Mouse (Mus musculus) kidney, postnatal 0 days (tissue): Measurements from ENCODE around the gene Cpb1. TPM values are rescaled to one million over a fixed set of nuclear protein-coding genes. Genes with fewer than 3 reads are reported as not detected.

Experiments used
- ATAC-seq: fragments of 200-750 bp; cut with Nextera tagmentation; replicated peaks from 2 replicates; pipeline ENCODE4 v1.8.0; 2017; ENCODE audit warnings: low read depth, moderate number of reproducible peaks, moderate TSS enrichment, moderate library complexity; ENCODE audit not compliant: low FRiP score
- DNase-seq: peaks from one replicate; pipeline ENCODE4 v3.0.0-alpha.2; 2016; ENCODE audit warnings: low spot score
- H3K27ac ChIP-seq: fragments of 300-500 bp; sonication (generic); 2 replicates; pipeline ENCODE4 v1.5.1; 2014; ENCODE audit warnings: mild to moderate bottlenecking
- H3K27me3 ChIP-seq: fragments of 300-500 bp; sonication (generic); 2 replicates; pipeline ENCODE4 v1.6.1; 2014; ENCODE audit warnings: low read length, mixed read lengths; ENCODE audit not compliant: insufficient read depth
- H3K36me3 ChIP-seq: fragments of 300-500 bp; sonication (generic); 2 replicates; pipeline ENCODE4 v1.6.1; 2014; ENCODE audit warnings: low read length, mixed read lengths; ENCODE audit not compliant: insufficient read depth
- H3K4me1 ChIP-seq: fragments of 300-500 bp; sonication (generic); replicated peaks from 2 replicates; pipeline ENCODE4 v1.6.1; 2014; ENCODE audit warnings: antibody characterized with exemption, low read length, mixed read lengths; ENCODE audit not compliant: insufficient read depth
- H3K4me2 ChIP-seq: fragments of 300-500 bp; sonication (generic); 2 replicates; pipeline ENCODE4 v1.6.1; 2014; ENCODE audit warnings: mild to moderate bottlenecking, low read length, moderate library complexity, mixed read lengths
- H3K4me3 ChIP-seq: fragments of 300-500 bp; sonication (generic); replicated peaks from 2 replicates; pipeline ENCODE4 v1.5.1; 2014; ENCODE audit warnings: low read depth, low read length
- H3K9ac ChIP-seq: fragments of 300-500 bp; sonication (generic); 2 replicates; pipeline ENCODE4 v1.6.1; 2014; ENCODE audit warnings: low read depth, low read length
- H3K9me3 ChIP-seq: fragments of 300-500 bp; sonication (generic); replicated peaks from 2 replicates; pipeline ENCODE4 v1.6.1; 2016; ENCODE audit warnings: low read length, inconsistent platforms, mixed read lengths
- CTCF ChIP-seq: IDR thresholded peaks from 2 replicates; pipeline ENCODE4 v1.5.1; 2016; ENCODE audit warnings: antibody characterized with exemption, low read depth, mild to moderate bottlenecking, moderate library complexity
- WGBS: fragments of 180-500 bp; shearing (Covaris S2); extraction: QIAGEN DNeasy Blood & Tissue Kit; methylation state at CpG from one replicate; pipeline ENCODE4 v1.1.7; 2014; 5-methylcytosine and 5-hydroxymethylcytosine counted together
- polyA plus RNA-seq: library from polyadenylated mRNA; unstranded; fragments of >200 nt; fragmentation: Nextera tagmentation; extraction: Ambion mirVana; gene quantifications from 2 replicates; pipeline ENCODE4 v1.2.1, GENCODE M21; 2015

Gene Cpb1
- polyA plus RNA-seq, 1 experiment from 2014 or later: 1.2 TPM

DNA sequence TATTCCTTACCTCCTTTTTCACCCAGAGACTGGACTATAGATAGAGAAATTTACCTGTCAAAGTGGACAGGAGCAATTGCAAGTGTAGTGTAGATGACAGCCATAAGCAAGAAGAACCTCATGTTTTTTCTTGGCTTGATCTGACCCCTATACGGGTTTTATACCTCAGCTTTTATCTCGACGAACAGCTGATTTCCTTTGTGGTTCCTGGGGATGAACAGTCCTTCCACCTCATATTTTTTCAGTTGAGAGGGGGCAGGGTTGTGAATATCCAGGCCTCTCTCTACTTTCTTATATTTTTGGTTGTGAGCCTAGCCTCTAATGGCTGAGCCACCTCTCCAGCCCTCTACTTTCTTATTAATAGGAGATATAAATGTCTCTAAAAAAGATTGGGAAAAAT is 33.5 kb downstream of the Cpb1 start, which contains the start of gene Cpa3:
Cpa3 (minus strand) TSS at position 132 of the 400 bp plus-strand sequence.
- Histone ChIP-seq H3K4me2 (no peak within 1 kb of the TSS), H3K36me3 (no peaks in the 10 kb centered on the region), H3K27me3 (no peaks in the 10 kb centered on the region), H3K9me3 (no peaks in the 10 kb centered on the region), H3K27ac (no peak within 1 kb of the TSS), H3K9ac (no peak within 1 kb of the TSS), H3K4me1 (no peaks in the 10 kb centered on the region), H3K4me3 (no peak within 1 kb of the TSS)
- no peak for TF ChIP-seq CTCF
- 78% methylated on average over 3 of the region's 3 CpGs for WGBS
- ATAC-seq (no peak), DNase-seq (no peak)

DNA sequence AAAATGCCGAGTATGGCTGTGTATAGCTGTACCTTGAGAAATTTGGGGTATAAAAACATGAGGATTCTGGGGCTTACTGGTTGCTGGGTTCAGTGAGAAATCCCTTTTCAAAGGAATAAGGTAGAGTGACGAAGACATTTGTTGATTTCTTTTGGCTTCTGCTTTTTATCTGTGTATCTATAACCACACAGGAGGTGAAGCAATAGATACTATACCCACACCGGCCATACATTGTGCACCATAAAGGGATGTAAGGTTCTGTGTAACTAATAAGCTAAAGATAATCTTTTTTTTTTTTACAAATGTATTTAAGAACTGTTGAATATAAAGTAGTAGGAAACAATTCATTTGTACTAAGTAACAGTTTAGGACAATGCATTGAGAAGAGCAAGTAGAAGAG is 35.8 kb downstream of the Cpb1 start:
- 82% methylated on average over 3 of the region's 3 CpGs for WGBS
- Histone ChIP-seq H3K9ac (no peak overlapping the region), H3K9me3 (no peaks in the 10 kb centered on the region), H3K27ac (no peak overlapping the region), H3K4me3 (no peak overlapping the region), H3K4me2 (no peak overlapping the region), H3K36me3 (no peaks in the 10 kb centered on the region), H3K4me1 (no peaks in the 10 kb centered on the region), H3K27me3 (no peaks in the 10 kb centered on the region)
- TF ChIP-seq CTCF: no peak
- DNase-seq (no peak), ATAC-seq (no peak)

DNA sequence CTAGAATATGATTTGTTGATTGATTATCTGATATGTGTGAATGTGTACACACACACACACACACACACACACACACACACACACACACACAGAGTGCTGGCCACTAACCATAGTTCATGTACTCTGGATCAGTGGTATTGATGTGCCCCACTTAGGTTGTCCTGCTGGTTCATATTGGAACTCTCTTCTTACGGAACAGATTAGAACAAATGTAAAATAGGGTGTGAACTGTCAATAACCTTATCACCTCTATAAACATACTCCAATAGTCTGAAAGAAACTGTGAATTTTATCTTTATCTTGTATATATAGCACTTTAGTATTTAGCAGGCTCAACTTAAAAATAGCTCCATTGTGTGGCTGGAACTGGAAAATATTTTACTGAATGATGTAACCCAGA is 38.6 kb downstream of the Cpb1 start:
- ATAC-seq (no peak), DNase-seq (no peak)
- Histone ChIP-seq H3K9ac (no peak overlapping the region), H3K36me3 (no peaks in the 10 kb centered on the region), H3K27ac (no peak overlapping the region), H3K4me3 (no peak overlapping the region), H3K4me2 (no peak overlapping the region), H3K4me1 (no peaks in the 10 kb centered on the region), H3K9me3 (no peaks in the 10 kb centered on the region), H3K27me3 (no peaks in the 10 kb centered on the region)
- 76% methylated on average over 1 of the region's 1 CpGs for WGBS
- no peak for TF ChIP-seq CTCF

GRCm38 (mm10) chr3:20229027-20229426 is 46.5 kb downstream of the Cpb1 start:
- Histone ChIP-seq H3K4me3 (no peak overlapping the region), H3K9ac (no peak overlapping the region), H3K27ac (no peak overlapping the region), H3K36me3 (no peaks in the 10 kb centered on the region), H3K4me2 (no peak overlapping the region), H3K4me1 (no peaks in the 10 kb centered on the region), H3K27me3 (no peaks in the 10 kb centered on the region), H3K9me3 (no peaks in the 10 kb centered on the region)
- no peak for DNase-seq
- no peak for TF ChIP-seq CTCF
- whole genome bisulfite sequencing: 87% methylated on average over 1 of the region's 1 CpGs
- ATAC-seq: no peak

DNA sequence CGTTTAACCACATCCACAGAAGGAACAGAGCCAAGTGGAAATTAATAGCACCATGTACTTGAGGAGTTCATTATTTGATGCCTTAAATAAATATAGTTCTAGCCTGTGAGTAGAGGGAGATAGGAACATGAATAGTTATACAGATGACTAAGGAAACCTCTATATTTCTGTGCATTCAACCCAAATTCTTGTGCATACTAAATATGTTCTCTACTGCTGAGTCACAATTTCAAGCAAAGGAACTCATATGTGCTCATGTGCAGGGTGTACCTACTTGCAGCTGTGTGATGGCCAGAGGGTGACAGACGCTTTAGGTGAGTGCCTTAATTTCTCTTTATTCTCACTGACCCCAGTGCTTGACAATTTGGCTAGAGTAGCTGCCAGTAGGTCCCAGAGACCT is 50.1 kb downstream of the Cpb1 start:
- Histone ChIP-seq H3K4me3 (no peak overlapping the region), H3K4me1 (no peaks in the 10 kb centered on the region), H3K27me3 (no peaks in the 10 kb centered on the region), H3K36me3 (no peaks in the 10 kb centered on the region), H3K9me3 (no peaks in the 10 kb centered on the region), H3K4me2 (no peak overlapping the region), H3K27ac (no peak overlapping the region), H3K9ac (no peak overlapping the region)
- WGBS: 71% methylated on average over 2 of the region's 2 CpGs
- ATAC-seq: no peak
- no peak for DNase-seq
- TF ChIP-seq CTCF: no peak

DNA sequence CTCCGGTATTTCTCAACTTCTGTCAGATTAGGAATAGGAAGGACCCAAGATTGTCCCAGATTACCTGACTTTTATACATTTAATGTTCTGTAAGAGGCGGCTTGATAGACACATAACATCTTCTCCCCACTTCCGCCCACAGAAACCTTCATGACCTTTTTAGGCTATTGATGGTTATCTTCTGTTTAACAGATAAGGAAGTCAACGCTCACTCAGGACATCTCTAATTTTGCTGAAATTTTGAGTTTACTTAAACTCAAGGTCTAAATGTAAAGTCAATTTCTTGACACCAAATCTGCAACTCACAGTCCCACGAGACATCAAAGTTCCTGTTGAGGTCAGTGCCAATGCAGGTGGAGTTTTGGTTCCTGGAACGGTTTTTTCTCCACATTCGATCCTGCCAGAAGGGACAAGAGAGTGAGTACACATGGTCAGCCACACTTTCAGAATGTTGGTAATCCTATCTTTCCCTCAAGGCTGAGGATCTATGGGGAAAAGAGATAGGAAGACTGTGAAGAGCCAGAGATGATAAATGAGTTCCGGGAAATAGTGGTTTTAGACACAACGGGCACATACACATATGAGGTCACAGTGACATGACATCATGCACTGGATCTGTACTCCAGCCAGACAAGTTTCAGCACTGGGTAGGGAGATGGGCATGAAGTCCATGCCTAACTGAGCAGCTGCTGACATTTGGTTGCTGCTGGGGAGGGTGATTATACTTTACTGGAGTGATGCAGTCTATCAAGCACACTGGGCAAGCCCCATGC is 52.4 kb downstream of the Cpb1 start:
- Histone ChIP-seq H3K9ac (no peak overlapping the region), H3K9me3 (no peaks in the 10 kb centered on the region), H3K27ac (no peak overlapping the region), H3K27me3 (no peaks in the 10 kb centered on the region), H3K4me2 (no peak overlapping the region), H3K4me1 (no peaks in the 10 kb centered on the region), H3K36me3 (no peaks in the 10 kb centered on the region), H3K4me3 (no peak overlapping the region)
- no peak for DNase-seq
- 85% methylated on average over 9 of the region's 9 CpGs for WGBS
- TF ChIP-seq CTCF: no peak
- ATAC-seq: no peak

- Histone ChIP-seq H3K4me1 (no peaks in the 10 kb centered on the region), H3K27ac (no peak overlapping the region), H3K9me3 (no peaks in the 10 kb centered on the region), H3K4me2 (no peak overlapping the region), H3K36me3 (no peaks in the 10 kb centered on the region), H3K27me3 (no peaks in the 10 kb centered on the region), H3K4me3 (no peak overlapping the region), H3K9ac (no peak overlapping the region)
- ATAC-seq: no peak
- DNase-seq: no peak
- no peak for TF ChIP-seq CTCF
- WGBS: 76% methylated on average over 3 of the region's 3 CpGs
These were observed 53.4 kb downstream of the Cpb1 start for GRCm38 (mm10) chr3:20222136-20222535.
